Mouse (Mus musculus): ENCODE data around the gene Tmem80.

The Tmem80 gene

DNA sequence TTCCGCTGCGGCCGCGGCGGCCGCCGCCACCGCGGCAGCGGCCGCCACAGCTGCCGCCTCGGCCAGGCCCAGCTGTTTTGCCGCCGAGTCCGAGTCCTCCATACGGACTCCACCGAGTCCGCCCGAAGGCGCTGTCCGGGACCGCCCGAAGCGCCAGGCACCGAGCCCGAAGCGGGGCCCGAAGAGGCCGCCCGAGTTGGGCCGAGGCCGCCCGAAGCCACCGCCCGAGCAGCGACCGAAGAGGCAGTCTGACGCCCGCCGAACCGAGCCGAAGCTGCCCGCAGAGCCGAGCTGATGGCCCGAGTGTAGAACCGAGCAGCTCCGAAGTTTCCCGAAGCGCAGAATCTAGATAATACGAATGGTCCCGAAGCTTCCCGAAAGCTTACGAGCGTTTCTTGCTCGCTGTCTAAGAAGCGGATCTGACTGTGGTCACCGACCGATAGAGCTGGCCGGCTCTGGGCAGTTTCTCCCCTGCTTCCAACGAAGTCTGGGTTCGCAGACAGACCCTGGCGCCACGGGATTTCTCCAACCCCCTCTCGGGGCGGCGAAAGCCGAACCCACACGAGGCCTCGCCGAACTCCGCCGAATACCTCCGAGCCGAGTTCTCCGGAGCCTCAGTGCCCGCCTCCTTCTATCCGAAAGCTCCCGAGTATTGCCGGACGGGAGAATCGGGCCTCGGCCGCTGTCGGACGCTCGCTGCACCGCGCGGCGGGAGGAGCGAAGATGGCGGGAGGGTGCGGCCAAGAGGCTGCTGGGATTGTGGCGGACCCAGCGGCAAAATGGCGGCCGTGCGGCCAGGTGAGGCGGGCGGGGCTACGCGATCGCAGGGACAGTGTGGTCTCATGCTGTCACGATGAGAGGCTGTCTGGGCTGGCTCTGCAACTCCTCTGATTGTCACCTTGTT, at the start of gene Tmem80, which contains the start of gene Deaf1:
Gene Tmem80, plus strand, starts transcription at position 271 of the 904 bp plus-strand sequence.
Gene Deaf1, minus strand, starts transcription at position 222 of the 904 bp plus-strand sequence.
- DNase-seq (ENCODE audit: low spot score): peak; percentile 98

DNA sequence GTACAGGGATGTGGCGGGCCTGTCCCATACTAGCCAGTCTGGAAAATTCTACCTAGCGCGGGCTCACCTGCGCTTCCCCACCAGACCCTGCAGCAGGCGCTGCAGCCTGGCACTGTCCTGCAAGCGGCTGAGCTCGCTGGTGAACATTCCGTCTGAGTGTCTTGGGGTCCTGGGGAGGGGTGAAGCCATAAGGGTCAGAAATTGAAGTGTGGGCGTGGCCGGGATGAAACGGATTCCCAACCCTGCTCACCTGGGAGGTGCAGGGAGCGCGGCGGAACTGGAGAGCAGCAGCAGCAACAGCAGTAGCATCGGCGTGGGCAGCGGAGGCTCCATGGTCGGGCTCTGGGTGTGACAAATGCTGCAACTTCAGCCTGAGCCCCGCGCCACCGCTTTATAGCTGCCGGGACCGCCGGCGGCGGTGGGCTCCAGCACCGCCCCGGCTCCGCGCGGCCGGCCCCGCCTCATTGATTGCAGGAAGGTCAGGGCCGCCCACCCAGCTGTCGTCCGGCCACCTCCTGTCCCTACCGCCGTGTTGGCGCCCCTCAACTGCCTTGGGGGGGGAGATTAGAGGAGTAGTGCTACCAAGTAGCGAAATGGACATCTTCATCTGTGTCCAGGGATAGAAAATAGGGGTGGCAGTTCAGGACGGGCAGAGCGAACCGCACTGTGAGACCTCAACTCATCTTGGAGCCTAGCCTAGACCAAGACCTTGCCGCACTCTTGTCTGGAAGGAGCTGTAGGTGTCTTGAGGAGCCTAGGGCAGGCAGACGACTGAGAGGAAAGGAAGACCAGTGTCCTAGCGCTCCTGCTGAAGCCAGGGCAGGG, 48.6 kb upstream of the Tmem80 start, which contains the start of gene Sct:
Gene Sct, minus strand, starts transcription at position 368 of the 825 bp plus-strand sequence.
- DNase-seq (ENCODE audit: low spot score): peak; percentile 74

DNA sequence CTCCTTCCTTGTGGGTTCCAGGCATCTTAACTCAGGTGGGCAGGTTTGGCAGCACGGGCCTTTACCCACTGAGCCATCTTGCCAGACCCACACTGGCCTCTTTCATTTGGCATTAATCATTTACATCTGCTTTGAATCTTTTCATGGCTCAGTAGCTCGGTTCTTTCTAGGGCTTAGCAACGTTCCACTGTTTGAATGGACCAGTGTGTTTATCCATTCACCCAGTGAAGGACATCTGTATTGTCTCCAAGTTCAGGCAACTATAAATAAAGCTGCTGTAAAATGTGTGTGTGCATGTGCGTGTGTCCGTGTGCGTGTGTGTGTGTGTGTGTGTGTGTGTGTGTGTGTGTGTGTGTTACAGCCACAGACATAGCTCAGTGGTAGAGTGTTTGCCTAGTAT, 46.1 kb upstream of the Tmem80 start:
- DNase-seq (ENCODE audit: low spot score): no peak

DNA sequence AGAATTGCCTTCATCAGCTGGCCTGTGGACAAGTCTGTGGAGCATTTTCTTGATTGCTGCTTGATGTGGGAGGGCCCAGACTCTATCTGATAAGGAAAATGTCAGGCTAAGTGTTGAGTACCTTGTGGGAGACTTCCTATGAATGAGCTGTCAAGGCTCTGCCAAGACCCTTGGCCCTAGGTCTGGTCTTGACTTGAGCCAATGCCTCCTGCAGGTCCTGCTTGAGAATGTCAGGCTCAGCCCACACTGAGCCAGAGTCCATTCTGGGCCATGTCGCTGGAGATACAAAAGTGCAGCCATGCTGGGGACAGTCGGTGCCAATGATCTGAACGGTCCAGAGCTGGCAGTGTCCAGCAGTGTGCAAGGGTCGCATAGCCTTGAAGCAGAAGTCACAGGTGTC, 44.8 kb upstream of the Tmem80 start:
- DNase-seq (ENCODE audit: low spot score): no peak

DNA sequence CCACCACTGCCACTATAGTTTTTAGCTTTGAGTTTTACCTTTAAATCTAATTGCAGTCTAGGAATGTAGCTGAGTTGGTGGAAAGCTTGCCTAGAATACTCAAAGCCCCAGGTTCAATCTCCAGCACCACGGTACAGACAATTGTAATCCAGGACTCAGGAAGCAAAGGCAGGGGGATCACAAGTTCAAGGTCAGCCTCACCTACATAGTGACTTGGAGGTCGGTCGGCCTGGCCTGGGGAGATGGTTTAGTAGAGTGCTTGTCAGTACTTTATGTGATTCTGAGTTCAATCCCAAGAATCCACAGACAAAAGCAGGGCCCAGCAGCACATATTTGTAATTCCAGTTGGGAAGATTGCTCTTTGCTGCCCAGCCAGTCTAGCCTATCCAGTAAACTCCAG, 39.5 kb upstream of the Tmem80 start:
- no peak for DNase-seq (ENCODE audit: low spot score)

DNA sequence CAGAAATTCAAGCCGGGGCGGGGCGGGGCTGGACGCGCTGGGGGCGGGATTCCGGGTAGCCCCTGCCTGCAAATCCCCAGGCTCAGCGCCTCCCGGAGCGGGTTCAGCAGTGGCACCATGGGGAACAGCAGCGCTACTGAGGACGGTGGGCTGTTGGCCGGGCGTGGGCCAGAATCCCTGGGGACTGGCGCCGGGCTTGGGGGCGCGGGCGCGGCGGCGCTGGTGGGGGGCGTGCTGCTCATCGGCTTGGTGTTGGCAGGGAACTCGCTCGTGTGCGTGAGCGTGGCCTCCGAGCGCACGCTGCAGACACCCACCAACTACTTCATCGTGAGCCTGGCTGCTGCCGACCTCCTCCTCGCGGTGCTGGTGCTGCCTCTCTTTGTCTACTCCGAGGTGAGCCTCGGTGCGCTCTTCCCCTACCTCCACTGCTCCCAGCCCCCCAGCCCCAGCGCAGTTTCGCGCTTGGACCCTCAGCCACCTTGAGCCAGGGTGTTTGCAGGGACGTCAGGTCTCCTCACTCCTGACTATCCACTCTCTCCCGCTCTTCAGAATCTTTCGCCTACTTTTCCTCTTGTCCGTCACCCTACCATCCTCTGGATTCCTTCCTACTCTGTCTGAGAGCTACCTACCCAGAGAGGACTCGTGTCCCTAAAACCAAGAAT, 35.5 kb upstream of the Tmem80 start, which contains the start of gene Drd4:
Gene Drd4, plus strand, starts transcription at position 86 of the 662 bp plus-strand sequence.
- peak; percentile 65 for DNase-seq (ENCODE audit: low spot score)

DNA sequence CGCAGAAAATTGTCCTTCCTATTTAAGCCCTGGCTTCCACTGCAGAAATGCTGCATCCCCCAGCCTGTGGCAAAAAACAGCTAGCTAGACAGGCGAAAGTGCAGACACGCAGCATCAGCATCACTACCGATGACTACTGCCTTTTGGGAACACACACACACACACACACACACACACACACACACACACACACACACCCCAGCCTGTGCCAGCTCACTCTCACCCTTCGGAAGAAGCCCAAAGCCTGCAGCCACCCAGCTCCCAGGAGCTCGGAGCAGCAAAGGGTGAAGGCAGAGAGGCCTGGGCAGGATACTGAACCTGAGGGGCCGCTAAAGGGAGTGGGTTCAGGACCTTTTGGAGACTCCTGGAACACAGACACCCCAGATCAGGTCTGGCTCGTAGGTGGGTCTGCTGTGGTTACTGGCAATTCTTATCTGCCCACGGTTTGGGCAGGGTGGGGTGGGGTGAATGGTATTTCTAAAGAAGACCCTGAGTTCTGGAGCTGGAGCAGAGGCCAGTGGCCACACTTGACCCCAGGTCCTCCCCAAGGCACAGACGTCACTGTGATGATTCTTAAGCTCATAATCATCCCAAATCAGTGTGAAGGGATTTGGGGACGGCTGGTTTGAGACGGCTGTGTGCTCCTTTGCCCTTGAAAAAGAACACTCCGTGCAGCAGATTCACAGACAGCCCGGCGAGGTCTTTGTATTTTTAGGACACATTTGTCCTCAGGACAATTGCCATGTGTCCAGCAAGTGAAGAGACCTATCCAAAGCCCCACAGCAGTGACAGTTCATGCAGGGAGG, 34.8 kb upstream of the Tmem80 start:
- peak; percentile 27 for DNase-seq (ENCODE audit: low spot score)

DNA sequence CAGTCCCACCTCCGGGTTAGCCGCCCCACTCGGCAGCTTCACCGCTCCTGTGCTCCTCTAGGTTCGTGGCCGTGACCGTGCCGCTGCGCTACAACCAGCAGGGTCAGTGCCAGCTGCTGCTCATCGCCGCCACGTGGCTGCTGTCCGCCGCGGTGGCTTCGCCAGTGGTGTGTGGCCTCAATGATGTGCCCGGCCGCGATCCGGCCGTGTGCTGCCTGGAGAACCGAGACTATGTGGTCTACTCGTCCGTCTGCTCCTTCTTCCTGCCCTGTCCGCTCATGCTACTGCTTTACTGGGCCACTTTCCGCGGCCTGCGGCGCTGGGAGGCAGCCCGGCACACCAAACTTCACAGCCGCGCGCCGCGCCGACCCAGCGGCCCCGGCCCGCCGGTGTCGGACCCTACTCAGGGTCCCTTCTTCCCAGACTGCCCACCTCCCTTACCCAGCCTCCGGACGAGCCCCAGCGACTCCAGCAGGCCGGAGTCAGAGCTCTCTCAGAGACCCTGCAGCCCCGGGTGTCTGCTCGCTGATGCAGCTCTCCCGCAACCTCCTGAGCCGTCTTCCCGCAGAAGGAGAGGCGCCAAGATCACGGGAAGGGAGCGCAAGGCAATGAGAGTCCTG, 33.6 kb upstream of the Tmem80 start:
- peak; percentile 63 for DNase-seq (ENCODE audit: low spot score)

DNA sequence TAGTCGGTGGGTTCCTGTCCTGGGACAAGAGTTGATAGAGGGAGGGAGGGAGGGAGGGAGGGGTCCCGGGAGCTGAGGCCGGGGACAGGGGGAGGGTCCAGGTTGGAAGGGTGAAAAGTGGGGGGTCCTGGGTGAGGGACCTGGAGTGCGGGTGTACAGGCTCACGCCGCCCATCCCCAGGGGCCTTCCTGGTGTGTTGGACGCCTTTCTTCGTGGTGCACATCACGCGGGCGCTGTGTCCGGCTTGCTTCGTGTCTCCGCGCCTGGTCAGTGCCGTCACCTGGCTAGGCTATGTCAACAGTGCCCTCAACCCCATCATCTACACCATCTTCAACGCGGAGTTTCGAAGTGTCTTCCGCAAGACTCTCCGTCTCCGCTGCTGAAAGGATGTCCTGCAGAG, 33.1 kb upstream of the Tmem80 start:
- DNase-seq (ENCODE audit: low spot score): peak; percentile 28

DNA sequence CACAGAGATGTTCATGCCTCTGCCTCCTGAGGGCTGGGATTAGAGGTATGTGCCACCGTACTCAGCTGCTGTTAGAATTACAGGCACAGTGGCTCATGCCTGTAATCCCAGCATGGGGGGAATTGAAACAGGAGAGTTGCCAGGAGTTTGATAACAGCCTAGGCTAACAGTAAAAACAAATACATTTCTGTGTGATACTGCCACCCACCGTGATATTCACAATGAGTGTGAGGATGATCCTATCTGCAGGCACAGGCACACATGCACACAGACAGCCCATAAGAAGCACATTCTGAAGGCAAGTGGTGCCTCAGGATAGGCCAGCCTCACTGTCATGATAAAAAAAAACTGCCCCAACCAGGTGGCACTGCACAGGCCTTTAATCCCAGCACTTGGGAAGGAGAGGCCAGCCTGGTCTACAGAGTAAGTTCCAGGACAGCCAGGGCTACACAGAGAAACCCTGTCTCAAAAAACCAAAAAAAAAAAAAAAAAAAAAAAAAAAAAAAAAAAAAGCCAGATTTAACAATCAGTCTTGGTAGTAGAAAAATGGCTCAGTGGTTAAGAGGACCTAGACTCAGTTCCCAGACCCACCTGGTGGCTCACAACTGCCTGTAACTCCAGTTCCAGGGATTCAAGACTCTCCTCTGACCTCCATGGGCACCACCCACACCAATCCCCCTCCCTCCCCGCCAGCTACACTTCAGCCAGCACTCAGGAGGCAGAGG, 29.5 kb upstream of the Tmem80 start:
- no peak for DNase-seq (ENCODE audit: low spot score)

DNA sequence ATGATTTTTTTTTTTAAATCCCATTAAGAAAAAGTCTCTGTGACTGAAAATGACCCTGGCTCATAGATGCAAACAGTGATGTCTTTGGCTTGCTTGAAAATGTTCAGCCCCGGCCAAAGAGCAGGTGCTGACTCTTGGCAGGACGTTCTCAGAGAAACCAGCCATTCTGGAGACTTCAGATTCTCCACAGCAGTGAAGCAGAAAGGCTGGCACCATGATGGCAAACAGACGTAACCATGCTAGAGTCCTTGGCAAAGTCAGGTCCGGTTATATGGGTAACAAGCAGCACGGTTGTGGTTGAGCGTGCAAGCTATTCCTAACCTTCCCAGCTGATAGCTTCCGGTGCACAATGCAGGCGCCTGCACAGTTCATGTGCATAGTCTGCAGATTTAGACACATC, 28.4 kb upstream of the Tmem80 start:
- DNase-seq (ENCODE audit: low spot score): no peak

DNA sequence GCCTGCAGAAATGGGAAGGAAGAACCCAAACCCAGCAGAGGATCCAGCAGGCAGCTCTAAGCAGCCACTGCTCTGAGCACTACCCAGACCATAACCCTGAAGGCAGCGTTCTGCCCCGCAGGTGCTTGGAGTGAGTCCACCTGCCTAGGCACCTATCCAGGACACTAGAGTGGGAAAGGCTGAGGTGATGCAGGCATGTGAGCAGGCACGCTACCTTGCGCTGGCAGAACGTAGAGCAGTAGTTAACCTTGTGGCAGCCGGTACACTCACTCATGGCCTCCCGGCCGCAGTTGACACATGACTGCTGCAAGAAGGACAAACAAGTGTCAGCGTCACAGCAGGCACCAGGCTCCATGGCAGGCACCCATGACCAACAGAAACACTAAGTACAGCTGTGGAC, 26.2 kb upstream of the Tmem80 start:
- DNase-seq (ENCODE audit: low spot score): no peak

DNA sequence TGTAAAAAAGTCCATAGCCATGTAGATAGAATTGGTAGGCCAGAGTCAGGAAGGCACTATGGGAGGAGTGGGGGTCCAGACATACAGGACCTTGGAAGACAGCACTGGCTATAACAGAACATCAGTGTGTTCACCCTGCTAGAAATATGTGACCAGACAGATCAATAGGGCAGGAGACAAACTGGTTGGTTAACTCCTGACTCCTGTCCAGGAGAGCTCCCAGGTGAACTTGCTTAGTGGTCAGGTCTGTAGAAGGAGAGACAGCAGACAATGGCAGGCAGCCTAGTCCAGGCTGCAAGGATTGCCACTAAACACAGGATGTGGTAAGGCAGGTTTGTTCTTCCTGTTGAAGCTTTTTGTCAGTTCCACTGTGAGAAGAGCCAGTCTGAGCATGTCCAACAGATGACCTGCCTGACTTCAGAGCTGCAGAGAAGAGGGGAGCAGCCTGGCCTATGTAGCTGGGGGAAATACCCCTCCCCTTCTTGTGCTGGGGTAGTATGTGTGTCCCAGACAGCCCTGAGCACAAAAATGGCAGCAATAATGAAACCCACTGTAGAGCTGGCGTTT, 24.8 kb upstream of the Tmem80 start:
- no peak for DNase-seq (ENCODE audit: low spot score)

DNA sequence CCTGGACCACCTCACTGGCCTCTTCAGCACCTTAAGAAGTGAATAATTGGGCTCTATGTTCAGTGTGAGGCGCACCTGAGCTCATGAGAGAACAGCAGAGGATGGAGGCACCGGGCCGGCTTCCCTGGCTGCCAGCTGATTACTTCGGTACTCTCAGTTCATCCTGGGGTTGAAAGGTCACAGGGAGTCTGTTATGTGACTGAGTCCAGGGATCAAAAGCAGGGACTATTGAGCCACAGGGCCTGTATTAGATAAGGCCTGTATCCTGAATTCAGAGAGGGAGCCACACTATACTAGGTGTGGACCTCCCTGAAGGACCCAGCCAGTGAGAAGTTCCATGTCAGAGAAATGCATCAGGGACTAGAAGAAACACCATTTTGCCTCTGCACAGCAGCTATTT, 23.0 kb upstream of the Tmem80 start:
- no peak for DNase-seq (ENCODE audit: low spot score)

DNA sequence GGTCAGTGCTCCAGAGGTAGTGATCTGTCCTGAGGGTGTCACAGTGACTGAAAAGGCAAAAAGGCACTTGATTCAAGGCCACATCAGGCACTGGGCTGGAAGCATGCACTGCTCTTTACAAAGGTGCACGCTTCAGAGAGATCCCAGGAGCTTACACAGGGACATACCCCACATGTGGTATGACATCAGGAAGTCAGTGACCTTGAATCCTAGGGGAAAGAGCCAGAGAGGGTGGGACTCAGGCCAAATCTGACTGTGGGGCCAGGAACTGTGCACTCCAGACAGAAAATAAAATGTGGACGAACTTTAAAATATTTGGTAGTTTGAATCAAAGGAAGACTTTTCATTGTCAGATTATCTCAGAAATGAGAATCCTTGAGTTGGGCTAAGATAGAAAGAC, 13.1 kb upstream of the Tmem80 start:
- DNase-seq (ENCODE audit: low spot score): no peak

DNA sequence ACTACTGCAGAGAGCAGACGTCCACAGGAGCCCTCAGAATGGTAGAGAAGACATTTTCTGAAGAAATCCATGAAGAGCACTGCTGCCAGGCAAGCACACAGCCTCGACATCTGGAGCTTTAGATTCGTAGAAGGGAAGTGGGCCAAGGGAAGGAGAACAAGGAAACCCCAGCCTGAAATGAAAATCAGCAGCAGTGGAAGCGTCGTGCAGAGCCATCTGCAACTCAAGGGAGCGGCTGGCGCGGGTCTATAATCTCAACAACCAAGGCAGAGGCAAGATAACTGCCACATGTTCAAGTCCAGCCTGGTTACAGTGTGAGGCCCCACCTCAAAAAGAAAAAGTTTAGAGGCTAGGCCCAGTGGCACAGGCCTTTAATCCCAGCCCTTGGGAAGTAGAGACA, 12.5 kb upstream of the Tmem80 start:
- DNase-seq (ENCODE audit: low spot score): no peak

DNA sequence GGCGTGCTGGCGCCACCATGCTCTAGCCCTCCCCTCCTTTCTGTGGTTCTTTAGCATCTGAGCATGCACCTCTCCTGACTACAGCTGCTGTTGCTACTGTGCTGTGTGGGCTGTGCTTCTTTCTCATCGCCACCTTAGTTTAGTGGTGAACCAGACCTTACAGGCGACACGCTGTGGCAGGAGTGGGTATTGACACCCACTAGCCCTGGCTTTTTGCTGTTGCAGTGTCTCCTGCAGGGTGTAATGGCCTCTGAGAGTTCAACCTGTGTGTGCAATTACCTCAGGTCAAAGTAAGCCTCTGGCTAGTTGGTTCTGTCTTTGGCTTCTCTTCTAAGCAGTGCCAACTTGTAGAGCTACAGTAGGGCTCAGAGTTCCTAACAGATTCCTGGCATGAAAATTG, 11.6 kb upstream of the Tmem80 start:
- peak; percentile 37 for DNase-seq (ENCODE audit: low spot score)

DNA sequence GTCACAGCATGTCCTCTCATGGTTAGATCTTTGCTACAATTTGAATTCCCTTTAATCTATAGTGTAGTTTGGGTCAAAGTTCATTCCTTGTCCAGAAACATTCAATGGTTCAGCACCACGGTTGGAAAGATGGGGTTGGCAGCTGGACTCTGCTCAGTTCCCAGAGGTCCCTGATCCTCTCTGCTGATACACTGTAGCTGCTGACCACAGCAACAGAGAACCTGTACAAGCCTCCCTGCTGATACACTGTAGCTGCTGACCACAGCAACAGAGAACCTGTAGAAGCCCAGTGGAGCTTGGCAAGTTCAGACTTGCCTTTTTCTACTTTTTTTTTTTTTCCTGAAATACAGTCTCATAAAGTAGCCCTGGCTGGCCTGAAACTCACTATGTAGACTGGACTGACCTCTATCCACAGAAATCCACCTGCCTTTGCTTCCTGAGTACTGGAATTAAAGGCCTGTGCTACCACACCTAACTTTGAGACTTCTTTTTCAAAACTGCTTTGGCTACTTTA, 9.9 kb upstream of the Tmem80 start:
- DNase-seq (ENCODE audit: low spot score): no peak

DNA sequence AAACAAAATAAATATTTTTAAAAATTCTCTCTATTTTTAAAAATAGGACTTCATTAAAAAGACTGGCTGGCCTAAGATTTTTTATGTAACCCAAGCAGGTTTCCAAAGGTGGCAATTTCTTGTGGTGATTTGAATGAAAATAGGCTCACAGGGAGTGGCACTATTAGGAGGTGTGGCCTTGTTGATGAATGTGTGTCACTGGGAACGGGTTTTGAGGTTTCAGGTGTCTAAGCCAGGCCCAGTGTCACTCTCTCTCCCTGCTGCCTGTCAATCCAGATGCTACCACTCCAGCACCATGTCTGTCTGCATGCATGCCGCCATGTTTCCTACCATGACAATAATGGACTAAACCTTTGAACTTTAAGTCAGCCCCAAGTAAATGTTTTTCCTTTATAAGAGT, 8.1 kb upstream of the Tmem80 start:
- DNase-seq (ENCODE audit: low spot score): no peak

DNA sequence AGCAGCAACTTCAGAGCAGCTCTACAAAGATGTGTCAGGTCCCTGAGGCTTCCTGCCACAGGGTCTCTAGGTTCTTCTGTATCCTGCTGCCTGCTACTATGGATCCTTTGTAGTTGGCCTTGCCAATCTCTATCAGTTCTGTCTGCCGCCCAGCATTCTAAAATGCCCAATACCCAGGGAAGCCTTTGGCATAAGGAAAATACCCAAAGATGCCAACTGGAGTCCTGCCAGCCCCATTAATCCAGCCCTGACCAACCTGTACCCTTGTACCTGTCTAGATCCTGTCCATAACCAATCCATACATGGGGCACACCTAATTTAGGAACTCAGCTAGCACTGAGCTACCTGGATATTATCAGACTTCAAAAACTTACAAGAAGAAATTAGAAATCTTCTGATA, 2.9 kb upstream of the Tmem80 start:
- no peak for DNase-seq (ENCODE audit: low spot score)
